Mouse (Mus musculus) liver, postnatal 0 days (tissue): ENCODE measurements around the gene Sh2b3. TPM values are rescaled to one million over a fixed set of nuclear protein-coding genes. Genes with fewer than 3 reads are reported as not detected.

ENCODE experiments used
- ATAC-seq: fragments of 200-750 bp; cut with Nextera tagmentation; 2 replicates; pipeline ENCODE4 v1.8.0; 2017; ENCODE audit warnings: mild to moderate bottlenecking, moderate library complexity
- DNase-seq: peaks from one replicate; pipeline ENCODE4 v3.0.0-alpha.2; 2016
- H3K27ac ChIP-seq: fragments of 300-500 bp; sonication (generic); 2 replicates; pipeline ENCODE4 v1.5.1; 2014; ENCODE audit warnings: antibody characterized with exemption, moderate library complexity, mild to moderate bottlenecking, low read depth
- H3K27me3 ChIP-seq: fragments of 300-500 bp; sonication (generic); 2 replicates; pipeline ENCODE4 v1.6.1; 2014; ENCODE audit warnings: low read length, control low read depth, mixed read lengths; ENCODE audit not compliant: insufficient read depth
- H3K36me3 ChIP-seq: fragments of 300-500 bp; sonication (generic); replicated peaks from 2 replicates; pipeline ENCODE4 v1.6.1; 2014; ENCODE audit warnings: mild to moderate bottlenecking, control low read depth, low read length, moderate library complexity, mixed read lengths; ENCODE audit not compliant: insufficient read depth
- H3K4me1 ChIP-seq: fragments of 300-500 bp; sonication (generic); 2 replicates; pipeline ENCODE4 v1.6.1; 2014; ENCODE audit warnings: antibody characterized with exemption, mild to moderate bottlenecking, control low read depth; ENCODE audit not compliant: insufficient read depth
- H3K4me2 ChIP-seq: fragments of 300-500 bp; sonication (generic); 2 replicates; pipeline ENCODE4 v1.6.1; 2014; ENCODE audit warnings: low read depth, mild to moderate bottlenecking, low read length, moderate library complexity, mixed read lengths
- H3K4me3 ChIP-seq: fragments of 300-500 bp; sonication (generic); 2 replicates; pipeline ENCODE4 v1.5.1; 2014; ENCODE audit warnings: low read depth, low read length
- H3K9ac ChIP-seq: fragments of 300-500 bp; sonication (generic); replicated peaks from 2 replicates; pipeline ENCODE4 v1.6.1; 2014; ENCODE audit warnings: mild to moderate bottlenecking, moderate library complexity
- H3K9me3 ChIP-seq: fragments of 300-500 bp; sonication (generic); 2 replicates; pipeline ENCODE4 v1.6.1; 2016; ENCODE audit warnings: mild to moderate bottlenecking, control low read depth, low read length, mixed read lengths
- CTCF ChIP-seq: sonication (generic); IDR thresholded peaks from 2 replicates; pipeline ENCODE4 v1.5.1; 2016; ENCODE audit warnings: antibody characterized with exemption, low read depth
- EP300 ChIP-seq: IDR thresholded peaks from 2 replicates; pipeline ENCODE4 v1.6.1; 2016; ENCODE audit warnings: antibody characterized with exemption, low read depth, mild to moderate bottlenecking
- WGBS: fragments of 180-500 bp; shearing (Covaris S2); extraction: QIAGEN DNeasy Blood & Tissue Kit; methylation state at CpG from one replicate; pipeline ENCODE4 v1.1.7; 2014; ENCODE audit not compliant: insufficient replicate concordance; 5-methylcytosine and 5-hydroxymethylcytosine counted together
- polyA plus RNA-seq: library from polyadenylated mRNA; unstranded; fragments of >200 nt; fragmentation: Nextera tagmentation; extraction: Ambion mirVana; gene quantifications from 2 replicates; pipeline ENCODE4 v1.2.1, GENCODE M21; 2015

Gene Sh2b3
- polyA plus RNA-seq, 1 experiment from 2014 or later: 9.0 TPM

- no peaks in the 10 kb centered on the region for H3K9me3 ChIP-seq
- no peak for DNase-seq
- 73% methylated on average over 6 of the region's 6 CpGs for WGBS
- no peaks in the 10 kb centered on the region for H3K27me3 ChIP-seq
- ATAC-seq: no peak
- H3K4me3 ChIP-seq: no peak overlapping the region
- peaks cover 20% of the 10 kb centered on the region for H3K36me3 ChIP-seq
- TF ChIP-seq EP300 (no peak), CTCF (no peak)
- no peak overlapping the region for H3K9ac ChIP-seq
- peaks cover 50% of the 10 kb centered on the region for H3K4me1 ChIP-seq
- peak overlapping the region; percentile 92 for H3K4me2 ChIP-seq
- 0 out of 2 replicates have a peak overlapping the region, but pooled peaks have one; percentile 22 for H3K27ac ChIP-seq
Measured at GRCm38 (mm10) chr5:121832376-121833155, 4.9 kb downstream of the Sh2b3 start.

- H3K4me2 ChIP-seq: no peak overlapping the region
- ATAC-seq (no peak), DNase-seq (no peak)
- peaks cover 32% of the 10 kb centered on the region for H3K36me3 ChIP-seq
- no peaks in the 10 kb centered on the region for H3K9me3 ChIP-seq
- no peak overlapping the region for H3K27ac ChIP-seq
- H3K4me3 ChIP-seq: no peak overlapping the region
- H3K4me1 ChIP-seq: peaks cover 44% of the 10 kb centered on the region
- TF ChIP-seq EP300 (no peak), CTCF (no peak)
- no peaks in the 10 kb centered on the region for H3K27me3 ChIP-seq
- WGBS: 80% methylated on average over 6 of the region's 6 CpGs
- H3K9ac ChIP-seq: no peak overlapping the region
Measured at GRCm38 (mm10) chr5:121831002-121831601, 6.3 kb downstream of the Sh2b3 start.

GRCm38 (mm10) chr5:121828491-121829432, 8.7 kb downstream of the Sh2b3 start:
- Histone ChIP-seq H3K4me2 (no peak overlapping the region), H3K9me3 (no peaks in the 10 kb centered on the region), H3K27ac (no peak overlapping the region), H3K4me3 (no peak overlapping the region), H3K27me3 (no peaks in the 10 kb centered on the region), H3K9ac (no peak overlapping the region), H3K36me3 (peaks cover 46% of the 10 kb centered on the region), H3K4me1 (peaks cover 33% of the 10 kb centered on the region)
- TF ChIP-seq CTCF (no peak), EP300 (no peak)
- 68% methylated on average over 79 of the region's 82 CpGs for WGBS
- ATAC-seq: no peak
- DNase-seq: no peak

GRCm38 (mm10) chr5:121827876-121828275, 9.6 kb downstream of the Sh2b3 start:
- DNase-seq: no peak
- peaks cover 30% of the 10 kb centered on the region for H3K4me1 ChIP-seq
- H3K27ac ChIP-seq: no peak overlapping the region
- no peaks in the 10 kb centered on the region for H3K9me3 ChIP-seq
- no peak overlapping the region for H3K4me3 ChIP-seq
- H3K36me3 ChIP-seq: peaks cover 52% of the 10 kb centered on the region
- no peak for TF ChIP-seq EP300
- no peak for TF ChIP-seq CTCF
- WGBS: 79% methylated on average over 4 of the region's 4 CpGs
- H3K4me2 ChIP-seq: no peak overlapping the region
- no peaks in the 10 kb centered on the region for H3K27me3 ChIP-seq
- ATAC-seq: no peak
- H3K9ac ChIP-seq: no peak overlapping the region

GRCm38 (mm10) chr5:121825606-121826005, 11.8 kb downstream of the Sh2b3 start:
- Histone ChIP-seq H3K4me2 (no peak overlapping the region), H3K27ac (no peak overlapping the region), H3K4me3 (no peak overlapping the region), H3K36me3 (peaks cover 52% of the 10 kb centered on the region), H3K9ac (no peak overlapping the region), H3K4me1 (peaks cover 17% of the 10 kb centered on the region), H3K27me3 (no peaks in the 10 kb centered on the region), H3K9me3 (no peaks in the 10 kb centered on the region)
- WGBS: 80% methylated on average over 3 of the region's 3 CpGs
- no peak for DNase-seq
- ATAC-seq: no peak
- TF ChIP-seq CTCF: no peak
- no peak for TF ChIP-seq EP300
